Mouse (Mus musculus) heart, embryonic 11.5 days (tissue): ENCODE measurements around the gene Phkg2. TPM values are rescaled to one million over a fixed set of nuclear protein-coding genes. Genes with fewer than 3 reads are reported as not detected.

Source experiments
- ATAC-seq: fragments of 200-750 bp; cut with Nextera tagmentation; replicated peaks from 2 replicates; pipeline ENCODE4 v1.8.0; 2017; ENCODE audit warnings: moderate library complexity; ENCODE audit not compliant: insufficient number of reproducible peaks, low FRiP score, low TSS enrichment
- H3K27ac ChIP-seq: fragments of 300-500 bp; sonication (generic); 2 replicates; pipeline ENCODE4 v1.5.1; 2014; ENCODE audit warnings: mild to moderate bottlenecking, low read depth, low read length
- H3K27me3 ChIP-seq: fragments of 300-500 bp; sonication (generic); 2 replicates; pipeline ENCODE4 v1.6.1; 2014; ENCODE audit warnings: mild to moderate bottlenecking, low read length, mixed read lengths; ENCODE audit not compliant: control insufficient read depth, insufficient read depth
- H3K36me3 ChIP-seq: fragments of 300-500 bp; sonication (generic); 2 replicates; pipeline ENCODE4 v1.6.1; 2014; ENCODE audit warnings: mild to moderate bottlenecking, low read length, moderate library complexity, mixed read lengths; ENCODE audit not compliant: control insufficient read depth, insufficient read depth
- H3K4me1 ChIP-seq: fragments of 300-500 bp; sonication (generic); 2 replicates; pipeline ENCODE4 v1.6.1; 2014; ENCODE audit warnings: low read length; ENCODE audit not compliant: control insufficient read depth, insufficient read depth
- H3K4me2 ChIP-seq: fragments of 300-500 bp; sonication (generic); 2 replicates; pipeline ENCODE4 v1.6.1; 2014; ENCODE audit warnings: mild to moderate bottlenecking, moderate library complexity
- H3K4me3 ChIP-seq: fragments of 300-500 bp; sonication (generic); 2 replicates; pipeline ENCODE4 v1.5.1; 2014; ENCODE audit warnings: low read depth, low read length
- H3K9ac ChIP-seq: fragments of 300-500 bp; sonication (generic); 2 replicates; pipeline ENCODE4 v1.6.1; 2014; ENCODE audit warnings: mild to moderate bottlenecking, low read depth, low read length, moderate library complexity
- H3K9me3 ChIP-seq: fragments of 300-500 bp; sonication (generic); replicated peaks from 2 replicates; pipeline ENCODE4 v1.6.1; 2016; ENCODE audit warnings: low read length; ENCODE audit not compliant: control insufficient read depth
- WGBS: fragments of 180-500 bp; shearing (Covaris S2); extraction: QIAGEN DNeasy Blood & Tissue Kit; methylation state at CpG from one replicate; pipeline ENCODE4 v1.1.7; 2014; ENCODE audit not compliant: insufficient replicate concordance; 5-methylcytosine and 5-hydroxymethylcytosine counted together
- polyA plus RNA-seq: library from polyadenylated mRNA; unstranded; fragments of >200 nt; fragmentation: Nextera tagmentation; extraction: Ambion mirVana; gene quantifications from 2 replicates; pipeline ENCODE4 v1.2.1, GENCODE M21; 2014

The Phkg2 gene
- polyA plus RNA-seq, 1 experiment from 2014 or later = 44.9 TPM

- Histone ChIP-seq H3K27me3 (no peaks in the 10 kb centered on the region), H3K4me3 (no peak overlapping the region), H3K4me2 (no peak overlapping the region), H3K9ac (no peak overlapping the region), H3K4me1 (peaks cover 12% of the 10 kb centered on the region), H3K27ac (no peak overlapping the region), H3K9me3 (no peaks in the 10 kb centered on the region), H3K36me3 (peaks cover 49% of the 10 kb centered on the region)
- WGBS = 89% methylated on average over 10 of the region's 10 CpGs
- ATAC-seq = no peak
Measured at GRCm38 (mm10) chr7:127591108-127591507, 18.0 kb downstream of the Phkg2 start.

- H3K27me3 ChIP-seq = no peaks in the 10 kb centered on the region
- H3K4me3 ChIP-seq = no peak overlapping the region
- no peak for ATAC-seq
- WGBS = 87% methylated on average over 14 of the region's 14 CpGs
- H3K4me1 ChIP-seq = peaks cover 8% of the 10 kb centered on the region
- no peaks in the 10 kb centered on the region for H3K9me3 ChIP-seq
- peaks cover 62% of the 10 kb centered on the region for H3K36me3 ChIP-seq
- H3K27ac ChIP-seq = no peak overlapping the region
- no peak overlapping the region for H3K4me2 ChIP-seq
- H3K9ac ChIP-seq = no peak overlapping the region
Measured at GRCm38 (mm10) chr7:127592575-127592974, 19.4 kb downstream of the Phkg2 start.

- ATAC-seq = no peak
- no peak overlapping the region for H3K4me2 ChIP-seq
- H3K4me3 ChIP-seq = no peak overlapping the region
- WGBS = 93% methylated on average over 17 of the region's 17 CpGs
- H3K9me3 ChIP-seq = no peaks in the 10 kb centered on the region
- no peaks in the 10 kb centered on the region for H3K4me1 ChIP-seq
- peaks cover 77% of the 10 kb centered on the region for H3K36me3 ChIP-seq
- no peak overlapping the region for H3K9ac ChIP-seq
- no peaks in the 10 kb centered on the region for H3K27me3 ChIP-seq
- no peak overlapping the region for H3K27ac ChIP-seq
Measured at GRCm38 (mm10) chr7:127596747-127597146, 23.6 kb downstream of the Phkg2 start.

- ATAC-seq = no peak
- no peaks in the 10 kb centered on the region for H3K27me3 ChIP-seq
- no peak overlapping the region for H3K4me3 ChIP-seq
- WGBS = 95% methylated on average over 7 of the region's 7 CpGs
- H3K9ac ChIP-seq = no peak overlapping the region
- no peaks in the 10 kb centered on the region for H3K9me3 ChIP-seq
- H3K4me1 ChIP-seq = no peaks in the 10 kb centered on the region
- no peak overlapping the region for H3K4me2 ChIP-seq
- peaks cover 61% of the 10 kb centered on the region for H3K36me3 ChIP-seq
- H3K27ac ChIP-seq = no peak overlapping the region
Measured at GRCm38 (mm10) chr7:127600612-127601011, 27.5 kb downstream of the Phkg2 start.

GRCm38 (mm10) chr7:127601735-127602134 lies 28.6 kb downstream of the Phkg2 start:
- WGBS = 79% methylated on average over 4 of the region's 4 CpGs
- no peak overlapping the region for H3K4me2 ChIP-seq
- peaks cover 53% of the 10 kb centered on the region for H3K36me3 ChIP-seq
- H3K9ac ChIP-seq = no peak overlapping the region
- H3K27ac ChIP-seq = no peak overlapping the region
- H3K9me3 ChIP-seq = no peaks in the 10 kb centered on the region
- H3K4me1 ChIP-seq = no peaks in the 10 kb centered on the region
- no peak for ATAC-seq
- H3K27me3 ChIP-seq = no peaks in the 10 kb centered on the region
- no peak overlapping the region for H3K4me3 ChIP-seq

- ATAC-seq = no peak
- H3K4me2 ChIP-seq = no peak overlapping the region
- H3K9ac ChIP-seq = no peak overlapping the region
- H3K9me3 ChIP-seq = no peaks in the 10 kb centered on the region
- no peaks in the 10 kb centered on the region for H3K27me3 ChIP-seq
- WGBS = 84% methylated on average over 2 of the region's 2 CpGs
- H3K4me1 ChIP-seq = no peaks in the 10 kb centered on the region
- H3K36me3 ChIP-seq = peaks cover 42% of the 10 kb centered on the region
- H3K4me3 ChIP-seq = no peak overlapping the region
- no peak overlapping the region for H3K27ac ChIP-seq
Measured at GRCm38 (mm10) chr7:127602903-127603302, 29.8 kb downstream of the Phkg2 start.

GRCm38 (mm10) chr7:127604256-127604655 lies 31.1 kb downstream of the Phkg2 start:
- 85% methylated on average over 10 of the region's 10 CpGs for WGBS
- Histone ChIP-seq H3K27ac (no peak overlapping the region), H3K4me3 (no peak overlapping the region), H3K4me2 (no peak overlapping the region), H3K4me1 (no peaks in the 10 kb centered on the region), H3K27me3 (no peaks in the 10 kb centered on the region), H3K36me3 (peaks cover 41% of the 10 kb centered on the region), H3K9me3 (no peaks in the 10 kb centered on the region), H3K9ac (no peak overlapping the region)
- ATAC-seq = no peak

- 81% methylated on average over 6 of the region's 6 CpGs for WGBS
- ATAC-seq = no peak
- no peak overlapping the region for H3K9ac ChIP-seq
- H3K27ac ChIP-seq = no peak overlapping the region
- H3K4me3 ChIP-seq = no peak overlapping the region
- H3K27me3 ChIP-seq = no peaks in the 10 kb centered on the region
- H3K36me3 ChIP-seq = peaks cover 52% of the 10 kb centered on the region
- H3K4me2 ChIP-seq = no peak overlapping the region
- H3K9me3 ChIP-seq = peaks cover 18% of the 10 kb centered on the region
- no peaks in the 10 kb centered on the region for H3K4me1 ChIP-seq
Measured at GRCm38 (mm10) chr7:127607150-127607549, 34.0 kb downstream of the Phkg2 start.

- no peak for ATAC-seq
- 97% methylated on average over 29 of the region's 29 CpGs for WGBS
- peaks cover 47% of the 10 kb centered on the region for H3K36me3 ChIP-seq
Measured at GRCm38 (mm10) chr7:127611011-127611410, 37.9 kb downstream of the Phkg2 start.

More at GRCm38 (mm10) chr7:127611011-127611410, 37.9 kb downstream of the Phkg2 start:
- H3K9ac ChIP-seq = no peak overlapping the region
- no peak overlapping the region for H3K27ac ChIP-seq
- H3K9me3 ChIP-seq = peaks cover 19% of the 10 kb centered on the region
- no peak overlapping the region for H3K4me3 ChIP-seq
- no peak overlapping the region for H3K4me2 ChIP-seq
- H3K27me3 ChIP-seq = no peaks in the 10 kb centered on the region
- peaks cover 8% of the 10 kb centered on the region for H3K4me1 ChIP-seq
